Mouse (Mus musculus) hindbrain, postnatal 0 days (tissue): Measurements from ENCODE around the gene Oas1d. TPM values are rescaled to one million over a fixed set of nuclear protein-coding genes. Genes with fewer than 3 reads are reported as not detected.
A peak's percentile ranks its signal among the peaks of the same experiment; 100 is the strongest.

Source experiments
- ATAC-seq: fragments of 200-750 bp; cut with Nextera tagmentation; 2 replicates; pipeline ENCODE4 v1.8.0; 2017; ENCODE audit warnings: mild to moderate bottlenecking, moderate TSS enrichment, moderate library complexity
- DNase-seq: peaks from one replicate; pipeline ENCODE4 v3.0.0-alpha.2; 2015; ENCODE audit warnings: low spot score
- H3K27ac ChIP-seq: fragments of 300-500 bp; sonication (generic); 2 replicates; pipeline ENCODE4 v1.5.1; 2014; ENCODE audit warnings: mild to moderate bottlenecking
- H3K27me3 ChIP-seq: fragments of 300-500 bp; sonication (generic); 2 replicates; pipeline ENCODE4 v1.6.1; 2014; ENCODE audit warnings: low read length, mixed read lengths; ENCODE audit not compliant: insufficient read depth
- H3K36me3 ChIP-seq: fragments of 300-500 bp; sonication (generic); 2 replicates; pipeline ENCODE4 v1.6.1; 2014; ENCODE audit warnings: low read length, mixed read lengths; ENCODE audit not compliant: insufficient read depth
- H3K4me1 ChIP-seq: fragments of 300-500 bp; sonication (generic); 2 replicates; pipeline ENCODE4 v1.6.1; 2014; ENCODE audit warnings: antibody characterized with exemption, low read length, mixed read lengths; ENCODE audit not compliant: insufficient read depth
- H3K4me2 ChIP-seq: fragments of 300-500 bp; sonication (generic); 2 replicates; pipeline ENCODE4 v1.6.1; 2014; ENCODE audit warnings: low read depth, mild to moderate bottlenecking, low read length, moderate library complexity, mixed read lengths
- H3K4me3 ChIP-seq: fragments of 300-500 bp; sonication (generic); 2 replicates; pipeline ENCODE4 v1.5.1; 2014; ENCODE audit warnings: low read length
- H3K9ac ChIP-seq: fragments of 300-500 bp; sonication (generic); replicated peaks from 2 replicates; pipeline ENCODE4 v1.6.1; 2014; ENCODE audit warnings: mild to moderate bottlenecking, low read length, moderate library complexity, mixed read lengths
- H3K9me3 ChIP-seq: fragments of 300-500 bp; sonication (generic); 2 replicates; pipeline ENCODE4 v1.6.1; 2016; ENCODE audit warnings: low read length, mixed read lengths
- CTCF ChIP-seq: IDR thresholded peaks from 2 replicates; pipeline ENCODE4 v1.5.1; 2016; ENCODE audit warnings: antibody characterized with exemption, control low read depth, low read depth
- WGBS: fragments of 180-500 bp; shearing (Covaris S2); extraction: QIAGEN DNeasy Blood & Tissue Kit; methylation state at CpG from one replicate; pipeline ENCODE4 v1.1.7; 2014; 5-methylcytosine and 5-hydroxymethylcytosine counted together
- polyA plus RNA-seq: library from polyadenylated mRNA; unstranded; fragments of >200 nt; fragmentation: Nextera tagmentation; extraction: Ambion mirVana; gene quantifications from 2 replicates; pipeline ENCODE4 v1.2.1, GENCODE M21; 2015
- total RNA-seq: library from RNA; depleted of rRNA; stranded (reverse); fragments of >200 nt; gene quantifications from 2 replicates; pipeline ENCODE4 v1.2.3, GENCODE M21; 2014; rRNA removed

Gene Oas1d
- total and polyA plus RNA-seq, 2 experiments from 2014 or later: 0.16 to 0.29 TPM

- Histone ChIP-seq H3K4me2 (no peak overlapping the region), H3K4me3 (no peak overlapping the region), H3K9ac (no peak overlapping the region), H3K36me3 (no peaks in the 10 kb centered on the region; the same call in 1 of the 2 replicates), H3K9me3 (no peaks in the 10 kb centered on the region), H3K27ac (no peak overlapping the region), H3K27me3 (no peaks in the 10 kb centered on the region), H3K4me1 (peaks cover 6% of the 10 kb centered on the region; the same call in 1 of the 2 replicates)
- DNase-seq (peak; percentile 49), ATAC-seq (no peak)
- no peak for TF ChIP-seq CTCF
- whole genome bisulfite sequencing: 64% methylated on average over 4 of the region's 4 CpGs
Measured at GRCm38 (mm10) chr5:120966156-120966555, 51.8 kb downstream of the Oas1d start.

DNA sequence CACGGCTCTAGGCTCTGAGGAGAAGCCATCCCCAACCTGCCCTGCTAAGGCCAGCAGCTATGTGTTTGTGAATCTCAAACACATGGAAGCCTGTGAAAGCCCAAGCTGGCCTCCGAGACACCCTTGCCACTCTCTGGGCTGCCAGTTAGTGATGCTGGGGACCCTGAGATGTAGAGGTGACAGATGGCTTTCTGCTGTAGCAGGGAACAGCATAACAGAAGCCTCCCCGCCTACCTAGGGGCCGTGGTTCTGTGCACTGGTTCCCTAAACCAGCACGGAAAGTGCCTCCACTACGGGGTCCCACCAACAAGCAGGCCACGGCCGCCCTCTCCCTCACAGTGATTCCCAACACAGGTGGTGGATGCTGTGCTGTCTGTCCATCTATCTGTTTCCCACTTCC is 52.6 kb downstream of the Oas1d start:
- Histone ChIP-seq H3K27me3 (no peaks in the 10 kb centered on the region), H3K4me1 (peaks cover 6% of the 10 kb centered on the region; the same call in 1 of the 2 replicates), H3K9me3 (no peaks in the 10 kb centered on the region), H3K4me3 (no peak overlapping the region), H3K36me3 (no peaks in the 10 kb centered on the region), H3K27ac (no peak overlapping the region), H3K4me2 (no peak overlapping the region), H3K9ac (no peak overlapping the region)
- ATAC-seq (no peak), DNase-seq (no peak)
- TF ChIP-seq CTCF: no peak
- 76% methylated on average over 8 of the region's 8 CpGs for WGBS

DNA sequence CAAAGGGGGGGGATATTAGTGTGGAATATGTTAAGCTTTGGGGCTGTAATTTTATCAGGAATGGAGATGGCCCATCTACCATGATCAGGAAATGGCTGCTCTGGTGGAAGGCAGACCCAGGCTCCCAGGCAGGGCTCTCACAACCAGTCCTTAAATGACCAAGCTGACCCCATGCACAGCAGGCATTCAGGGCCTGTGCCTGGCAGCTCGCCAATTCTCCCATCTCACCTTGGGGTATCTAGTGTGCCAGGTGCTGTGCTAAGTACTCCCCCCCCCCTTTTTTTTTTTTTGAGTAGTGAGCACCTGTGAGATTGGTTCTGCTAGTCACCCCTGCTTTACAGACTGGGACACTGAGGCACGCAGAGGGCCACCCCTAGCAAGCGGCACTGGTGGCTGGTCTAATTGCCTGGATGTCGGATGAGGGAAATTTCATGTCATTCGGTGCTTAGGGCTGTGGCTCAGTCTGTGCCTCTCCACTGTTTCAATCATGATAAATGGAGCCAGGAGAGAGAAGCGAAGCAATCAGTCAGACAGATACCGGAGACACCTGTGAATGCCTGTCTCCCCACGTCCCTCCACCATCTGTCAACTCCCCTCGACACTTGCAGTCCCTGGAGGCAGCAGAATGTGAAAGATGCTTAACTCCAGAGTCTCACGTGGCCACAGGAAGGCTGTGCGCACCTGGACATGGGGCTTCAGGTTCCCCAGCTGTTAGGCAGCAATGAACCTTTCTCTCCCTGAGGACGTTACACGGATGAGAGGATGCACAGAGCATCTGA is 53.2 kb downstream of the Oas1d start:
- Histone ChIP-seq H3K9me3 (no peaks in the 10 kb centered on the region), H3K27me3 (no peaks in the 10 kb centered on the region), H3K4me3 (no peak overlapping the region), H3K9ac (no peak overlapping the region), H3K4me2 (no peak overlapping the region), H3K27ac (no peak overlapping the region), H3K4me1 (peaks cover 6% of the 10 kb centered on the region; the same call in 1 of the 2 replicates), H3K36me3 (no peaks in the 10 kb centered on the region)
- no peak for ATAC-seq
- WGBS: 68% methylated on average over 13 of the region's 13 CpGs
- TF ChIP-seq CTCF: no peak
- peak; percentile 30 for DNase-seq

GRCm38 (mm10) chr5:120968134-120968532 is 53.8 kb downstream of the Oas1d start:
- H3K36me3 ChIP-seq: no peaks in the 10 kb centered on the region
- no peaks in the 10 kb centered on the region for H3K9me3 ChIP-seq
- 0 out of 2 replicates have a peak, but pooled peaks have one; percentile 11 for TF ChIP-seq CTCF
- no peak overlapping the region for H3K4me2 ChIP-seq
- 60% methylated on average over 4 of the region's 4 CpGs for WGBS
- ATAC-seq (no peak), DNase-seq (no peak)
- no peak overlapping the region for H3K27ac ChIP-seq
- H3K4me3 ChIP-seq: no peak overlapping the region
- H3K4me1 ChIP-seq: peaks cover 6% of the 10 kb centered on the region; the same call in 1 of the 2 replicates
- H3K27me3 ChIP-seq: no peaks in the 10 kb centered on the region
- no peak overlapping the region for H3K9ac ChIP-seq

GRCm38 (mm10) chr5:120968799-120969198 is 54.5 kb downstream of the Oas1d start:
- Histone ChIP-seq H3K27ac (no peak overlapping the region), H3K27me3 (no peaks in the 10 kb centered on the region), H3K9ac (no peak overlapping the region), H3K36me3 (no peaks in the 10 kb centered on the region), H3K4me1 (peaks cover 6% of the 10 kb centered on the region; the same call in 1 of the 2 replicates), H3K4me2 (no peak overlapping the region), H3K4me3 (no peak overlapping the region), H3K9me3 (no peaks in the 10 kb centered on the region)
- WGBS: 84% methylated on average over 8 of the region's 8 CpGs
- no peak for ATAC-seq
- TF ChIP-seq CTCF: no peak
- no peak for DNase-seq

- WGBS: 14% methylated on average over 4 of the region's 4 CpGs
Measured at GRCm38 (mm10) chr5:120969703-120970102, 55.4 kb downstream of the Oas1d start.

More at GRCm38 (mm10) chr5:120969703-120970102, 55.4 kb downstream of the Oas1d start:
- Histone ChIP-seq H3K9ac (no peak overlapping the region), H3K4me2 (no peak overlapping the region), H3K9me3 (no peaks in the 10 kb centered on the region), H3K27me3 (no peaks in the 10 kb centered on the region), H3K4me1 (peaks cover 6% of the 10 kb centered on the region; the same call in 1 of the 2 replicates), H3K36me3 (no peaks in the 10 kb centered on the region), H3K4me3 (no peak overlapping the region), H3K27ac (no peak overlapping the region)
- no peak for TF ChIP-seq CTCF
- no peak for ATAC-seq
- DNase-seq: peak; percentile 56

Other genes starting within 250 kb of the Oas1d start
- gene Dtx1, start 202.6 kb upstream of the Oas1d start, total RNA-seq: 230 and 246 TPM in 2 replicates
- 51.4 and 52.9 TPM in 2 replicates for gene Dtx1, start 202.6 kb upstream of the Oas1d start, polyA plus RNA-seq
- 0.43 and 1.3 TPM in 2 replicates for gene Oas2, start 164.7 kb upstream of the Oas1d start, total RNA-seq
- 0.24 and 0.45 TPM in 2 replicates for gene Oas2, start 164.7 kb upstream of the Oas1d start, polyA plus RNA-seq
- gene Oas3, start 136.9 kb upstream of the Oas1d start, total RNA-seq: 0.31 and 0.50 TPM in 2 replicates
- 0.43 and 0.58 TPM in 2 replicates for gene Oas3, start 136.9 kb upstream of the Oas1d start, polyA plus RNA-seq
- 0.26 TPM in 1 of 2 replicates, not detected in the other for gene Oas1e, start 119.0 kb upstream of the Oas1d start, total RNA-seq
- gene Oas1e, start 119.0 kb upstream of the Oas1d start, polyA plus RNA-seq: 0.42 and 0.90 TPM in 2 replicates
- gene Oas1c, start 102.0 kb upstream of the Oas1d start, total RNA-seq: 0.58 and 1.2 TPM in 2 replicates
- gene Oas1c, start 102.0 kb upstream of the Oas1d start, polyA plus RNA-seq: 0.61 and 0.64 TPM in 2 replicates
- not detected in 2 replicates for gene Oas1f, start 67.2 kb upstream of the Oas1d start, total RNA-seq
- not detected in 2 replicates for gene Oas1f, start 67.2 kb upstream of the Oas1d start, polyA plus RNA-seq
- not detected in 2 replicates for gene Oas1h, start 53.1 kb upstream of the Oas1d start, total RNA-seq
- not detected in 2 replicates for gene Oas1h, start 53.1 kb upstream of the Oas1d start, polyA plus RNA-seq
- 1.4 TPM in 1 of 2 replicates, not detected in the other for gene Oas1g, start 26.9 kb upstream of the Oas1d start, total RNA-seq
- 0.26 and 0.44 TPM in 2 replicates for gene Oas1g, start 26.9 kb upstream of the Oas1d start, polyA plus RNA-seq
- 0.79 and 1.4 TPM in 2 replicates for gene Oas1a, start 7.0 kb upstream of the Oas1d start, total RNA-seq
- 1.3 and 1.8 TPM in 2 replicates for gene Oas1a, start 7.0 kb upstream of the Oas1d start, polyA plus RNA-seq
- 44.3 and 50.7 TPM in 2 replicates for gene Rph3a, start 95.6 kb downstream of the Oas1d start, total RNA-seq
- gene Rph3a, start 95.6 kb downstream of the Oas1d start, polyA plus RNA-seq: 35.2 and 39.4 TPM in 2 replicates